Mouse (Mus musculus) adrenal gland, adult (tissue): ENCODE measurements around the gene Rabep1.
"Not testable (repeated sequence)": the region's sequence is repeated elsewhere in the genome, so short reads cannot be mapped to it uniquely, and the experiment has no call there.

Source experiments
- DNase-seq, 2 experiments: peaks; one replicate each; pipeline ENCODE4 v3.0.0; 2022 to 2023; ENCODE audit warnings: low spot score in 1 of 2; ENCODE audit not compliant: inconsistent age in 2 of 2

The Rabep1 gene

GRCm38 (mm10) chr11:70882905-70883430, 38.4 kb downstream of the Rabep1 start:
- peak in 1 of 2 experiments; percentile 47 for DNase-seq

- no peak for DNase-seq
These were observed 46.1 kb downstream of the Rabep1 start for GRCm38 (mm10) chr11:70890643-70891042.

GRCm38 (mm10) chr11:70891616-70892015, 47.0 kb downstream of the Rabep1 start:
- no peak for DNase-seq

GRCm38 (mm10) chr11:70897680-70898079, 53.1 kb downstream of the Rabep1 start:
- no peak for DNase-seq

- not testable (repeated sequence) for DNase-seq
These were observed 53.6 kb downstream of the Rabep1 start for GRCm38 (mm10) chr11:70898182-70898581.

- DNase-seq, result peak in 1 of 2 experiments; percentile 59
These were observed 62.1 kb downstream of the Rabep1 start for GRCm38 (mm10) chr11:70906681-70907080.

- DNase-seq, result no peak
These were observed 66.7 kb downstream of the Rabep1 start for GRCm38 (mm10) chr11:70911323-70911722.

- DNase-seq, result no peak
These were observed 67.3 kb downstream of the Rabep1 start for GRCm38 (mm10) chr11:70911920-70912319.

GRCm38 (mm10) chr11:70917896-70918295, 73.3 kb downstream of the Rabep1 start:
- DNase-seq, result no peak

GRCm38 (mm10) chr11:70919524-70919923, 74.9 kb downstream of the Rabep1 start:
- no peak for DNase-seq

- DNase-seq, result no peak
These were observed 86.9 kb downstream of the Rabep1 start for GRCm38 (mm10) chr11:70931461-70931860.

GRCm38 (mm10) chr11:70935316-70935715, 90.7 kb downstream of the Rabep1 start:
- peak; percentile 43 to 62 for DNase-seq

GRCm38 (mm10) chr11:70942596-70942995, 98.0 kb downstream of the Rabep1 start:
- no peak for DNase-seq

- no peak for DNase-seq
These were observed 99.1 kb downstream of the Rabep1 start for GRCm38 (mm10) chr11:70943651-70944050.

GRCm38 (mm10) chr11:70944935-70945817, 100.6 kb downstream of the Rabep1 start:
- peak; percentile 42 to 80 for DNase-seq

GRCm38 (mm10) chr11:70954711-70955110, 110.1 kb downstream of the Rabep1 start:
- DNase-seq, result no peak

- DNase-seq, result no peak
These were observed 116.4 kb downstream of the Rabep1 start for GRCm38 (mm10) chr11:70960786-70961554.

GRCm38 (mm10) chr11:70964222-70964907, 119.8 kb downstream of the Rabep1 start:
- DNase-seq, result peak in 1 of 2 experiments; percentile 57

- no peak for DNase-seq
These were observed 124.8 kb downstream of the Rabep1 start for GRCm38 (mm10) chr11:70969271-70969794.

- DNase-seq, result peak; percentile 94 to 97
These were observed 125.4 kb downstream of the Rabep1 start, which contains the start of the genes Nup88 and Rpain for GRCm38 (mm10) chr11:70969821-70970559. TSS of gene Nup88 (minus strand) at chr11:70969973. TSS of gene Rpain (plus strand) at chr11:70970213.
